Mouse (Mus musculus) small intestine, adult 2 months (tissue): ENCODE data around the gene H2-K1.
A peak's percentile ranks its signal among the peaks of the same experiment; 100 is the strongest.

Experiments used
- CTCF ChIP-seq: fragments of 200-500 bp; IDR thresholded peaks from 2 replicates; pipeline ENCODE4 v1.5.1; 2012; ENCODE audit warnings: low read depth, mild to moderate bottlenecking, control low read depth, inconsistent platforms, low read length, moderate library complexity, mixed read lengths; ENCODE audit not compliant: insufficient replicate concordance, insufficient read length; ENCODE audit errors: extremely low read depth
- POLR2A ChIP-seq: fragments of 200-500 bp; IDR thresholded peaks from 2 replicates; pipeline ENCODE4 v1.6.1; 2012; ENCODE audit warnings: low read depth, mild to moderate bottlenecking, control low read depth, inconsistent platforms, low read length, moderate library complexity

DNA sequence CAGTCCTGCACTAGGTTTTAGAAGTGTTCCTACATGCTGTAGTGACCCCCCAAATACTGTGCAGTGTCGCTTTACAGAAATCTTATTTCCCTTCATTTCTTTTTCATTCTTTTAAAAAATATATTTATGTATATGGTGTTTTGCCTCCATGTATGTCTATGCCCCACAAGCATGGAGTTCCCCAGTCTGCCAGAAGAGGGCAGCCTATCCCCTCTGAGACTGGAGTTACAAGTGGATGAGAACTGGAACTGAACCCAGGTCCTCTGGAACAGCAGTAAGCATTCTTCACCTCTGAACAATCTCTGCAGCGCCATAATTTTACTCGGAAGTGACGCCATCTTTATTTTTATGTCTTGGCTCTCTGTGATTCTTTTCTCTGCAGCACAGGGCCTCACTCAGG is 30.8 kb downstream of the H2-K1 start:
- TF ChIP-seq CTCF = peak; percentile 9; the same call in 1 of the 2 replicates
- TF ChIP-seq POLR2A = no peak
